Mouse (Mus musculus) kidney, embryonic 14.5 days (tissue): ENCODE data around the gene Hist1h4h. TPM values are rescaled to one million over a fixed set of nuclear protein-coding genes. Genes with fewer than 3 reads are reported as not detected.
A peak's percentile ranks its signal among the peaks of the same experiment; 100 is the strongest.
"Not testable (repeated sequence)": the region's sequence is repeated elsewhere in the genome, so short reads cannot be mapped to it uniquely, and the experiment has no call there.

Experiments
- ATAC-seq: fragments of 200-750 bp; cut with Nextera tagmentation; 2 replicates; pipeline ENCODE4 v1.8.0; 2017; ENCODE audit warnings: moderate number of reproducible peaks, mild to moderate bottlenecking, moderate TSS enrichment, moderate library complexity; ENCODE audit not compliant: low FRiP score, low TSS enrichment
- H3K27ac ChIP-seq: fragments of 300-500 bp; sonication (generic); 2 replicates; pipeline ENCODE4 v1.5.1; 2014; ENCODE audit warnings: low read depth, mild to moderate bottlenecking, low read length, moderate library complexity, mixed read lengths
- H3K27me3 ChIP-seq: fragments of 300-500 bp; sonication (generic); 2 replicates; pipeline ENCODE4 v1.6.1; 2014; ENCODE audit warnings: mild to moderate bottlenecking, low read length; ENCODE audit not compliant: control insufficient read depth, insufficient read depth
- H3K36me3 ChIP-seq: fragments of 300-500 bp; sonication (generic); 2 replicates; pipeline ENCODE4 v1.6.1; 2014; ENCODE audit warnings: low read length, mixed read lengths; ENCODE audit not compliant: control insufficient read depth, insufficient read depth
- H3K4me1 ChIP-seq: fragments of 300-500 bp; sonication (generic); 2 replicates; pipeline ENCODE4 v1.6.1; 2014; ENCODE audit warnings: low read length, mixed read lengths; ENCODE audit not compliant: control insufficient read depth, insufficient read depth
- H3K4me2 ChIP-seq: fragments of 300-500 bp; sonication (generic); replicated peaks from 2 replicates; pipeline ENCODE4 v1.6.1; 2014; ENCODE audit warnings: low read depth, mild to moderate bottlenecking, low read length
- H3K4me3 ChIP-seq: fragments of 300-500 bp; sonication (generic); 2 replicates; pipeline ENCODE4 v1.5.1; 2014; ENCODE audit warnings: mild to moderate bottlenecking, low read length
- H3K9ac ChIP-seq: fragments of 300-500 bp; sonication (generic); 2 replicates; pipeline ENCODE4 v1.6.1; 2014; ENCODE audit warnings: low read depth, mild to moderate bottlenecking, low read length, moderate library complexity
- H3K9me3 ChIP-seq: fragments of 300-500 bp; sonication (generic); 2 replicates; pipeline ENCODE4 v1.6.1; 2016; ENCODE audit warnings: low read length; ENCODE audit not compliant: control insufficient read depth
- WGBS: fragments of 180-500 bp; shearing (Covaris S2); extraction: QIAGEN DNeasy Blood & Tissue Kit; methylation state at CpG from one replicate; pipeline ENCODE4 v1.1.7; 2014; 5-methylcytosine and 5-hydroxymethylcytosine counted together
- polyA plus RNA-seq: library from polyadenylated mRNA; unstranded; fragments of >200 nt; fragmentation: Nextera tagmentation; extraction: Ambion mirVana; gene quantifications from 2 replicates; pipeline ENCODE4 v1.2.1, GENCODE M21; 2014

The Hist1h4h gene
- polyA plus RNA-seq, 1 experiment from 2014 or later, result 6.1 TPM

DNA sequence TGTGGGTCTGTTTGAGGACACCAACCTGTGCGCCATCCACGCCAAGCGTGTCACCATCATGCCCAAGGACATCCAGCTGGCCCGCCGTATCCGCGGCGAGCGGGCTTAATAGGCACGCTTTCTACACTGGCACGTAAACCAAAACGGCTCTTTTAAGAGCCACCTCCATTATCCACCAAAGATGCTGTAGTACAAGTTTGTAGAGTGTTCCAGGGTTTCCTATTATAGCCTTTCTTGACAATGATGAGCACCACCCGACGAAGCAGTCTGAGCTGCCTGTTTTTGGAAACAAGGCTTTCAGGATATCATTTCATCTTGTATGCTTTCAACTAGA lies 13.9 kb downstream of the Hist1h4h start:
- H3K27ac ChIP-seq, result peak overlapping the region; percentile 89; the same call in 1 of the 2 replicates
- H3K36me3 ChIP-seq, H3K9me3 ChIP-seq, ATAC-seq, H3K4me2 ChIP-seq, H3K27me3 ChIP-seq, H3K4me1 ChIP-seq: not testable (repeated sequence)
- peak overlapping the region; percentile 46 for H3K4me3 ChIP-seq
- peak overlapping the region; percentile 69; the same call in 1 of the 2 replicates for H3K9ac ChIP-seq
- 0% methylated on average over 11 of the region's 14 CpGs for WGBS

DNA sequence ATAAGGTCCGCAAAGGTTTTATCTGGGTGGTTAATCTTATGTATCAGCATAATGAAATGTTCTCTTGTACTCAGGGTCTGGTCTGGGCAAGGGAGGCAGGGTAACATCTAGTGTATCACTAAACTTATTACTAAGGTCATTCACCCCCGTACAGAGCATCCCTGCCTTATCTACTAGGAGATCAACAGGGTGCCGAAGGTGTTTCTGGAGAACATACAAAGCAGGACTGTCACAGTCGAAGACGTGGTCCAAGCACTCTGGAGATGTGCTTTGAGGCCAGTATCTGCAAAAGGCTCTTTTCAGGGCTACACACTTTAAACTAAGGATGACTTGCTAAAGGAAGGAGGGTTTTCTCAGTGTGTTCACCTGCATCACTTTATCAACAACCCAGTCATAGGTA lies 15.8 kb downstream of the Hist1h4h start:
- Histone ChIP-seq H3K4me2 (no peak overlapping the region), H3K9ac (no peak overlapping the region), H3K27ac (peak overlapping the region; percentile 32; the same call in 1 of the 2 replicates), H3K27me3 (no peaks in the 10 kb centered on the region), H3K9me3 (no peaks in the 10 kb centered on the region), H3K4me1 (peaks cover 2% of the 10 kb centered on the region; the same call in 1 of the 2 replicates), H3K4me3 (no peak overlapping the region), H3K36me3 (no peaks in the 10 kb centered on the region)
- no peak for ATAC-seq
- WGBS, result 71% methylated on average over 5 of the region's 5 CpGs

DNA sequence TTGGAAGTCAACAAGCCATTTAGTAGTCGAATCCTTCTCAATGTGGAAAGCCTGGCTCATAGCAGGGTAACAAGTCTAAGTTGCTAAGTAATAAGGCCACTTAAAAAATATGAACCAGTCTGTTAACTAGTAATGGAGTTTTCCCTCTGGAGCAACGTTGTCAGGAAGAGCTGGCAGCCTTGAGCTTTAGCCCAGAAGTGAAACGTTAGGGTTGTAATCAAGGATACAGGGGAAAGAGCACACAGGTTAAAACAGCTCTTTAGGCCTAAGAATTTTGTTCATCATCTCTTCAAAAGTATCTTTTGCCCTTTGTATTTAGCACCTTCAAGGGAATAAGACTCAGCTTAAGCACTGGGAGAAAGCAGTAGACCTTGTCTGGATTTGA lies 19.9 kb downstream of the Hist1h4h start:
- no peaks in the 10 kb centered on the region for H3K36me3 ChIP-seq
- H3K9ac ChIP-seq, result peak overlapping the region; percentile 55
- no peaks in the 10 kb centered on the region for H3K9me3 ChIP-seq
- peak overlapping the region; percentile 90 for H3K27ac ChIP-seq
- ATAC-seq, result no peak
- H3K27me3 ChIP-seq, result no peaks in the 10 kb centered on the region
- peak overlapping the region; percentile 55 for H3K4me2 ChIP-seq
- 2% methylated on average over 3 of the region's 3 CpGs for WGBS
- peak overlapping the region; percentile 42 for H3K4me3 ChIP-seq
- peaks cover 9% of the 10 kb centered on the region; the same call in 1 of the 2 replicates for H3K4me1 ChIP-seq

DNA sequence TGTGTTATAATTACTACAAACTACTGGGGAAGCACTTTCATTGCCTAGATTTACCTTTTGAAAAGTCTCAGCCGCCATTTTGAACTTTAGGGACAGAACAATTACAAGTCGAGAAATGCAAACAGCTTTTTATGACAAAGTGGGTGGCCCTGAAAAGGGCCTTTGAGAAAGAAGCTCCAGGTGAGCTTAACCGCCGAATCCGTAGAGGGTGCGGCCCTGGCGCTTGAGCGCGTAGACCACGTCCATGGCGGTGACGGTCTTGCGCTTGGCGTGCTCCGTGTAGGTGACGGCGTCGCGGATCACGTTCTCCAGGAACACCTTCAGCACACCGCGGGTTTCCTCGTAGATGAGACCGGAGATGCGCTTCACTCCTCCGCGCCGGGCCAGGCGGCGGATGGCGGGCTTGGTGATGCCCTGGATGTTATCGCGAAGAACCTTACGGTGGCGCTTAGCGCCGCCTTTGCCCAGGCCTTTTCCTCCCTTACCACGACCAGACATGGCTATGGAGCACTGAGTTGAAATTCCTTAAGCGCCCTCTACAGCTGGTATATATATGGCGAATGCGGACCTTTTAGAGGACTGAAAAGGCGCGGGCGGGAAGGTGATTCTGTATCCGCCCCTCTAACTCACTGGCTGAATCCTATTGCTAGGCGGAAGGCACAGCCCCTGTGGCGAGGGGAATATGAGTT lies 20.4 kb downstream of the Hist1h4h start, which contains the start of gene Hist1h4f:
Gene Hist1h4f (minus strand): TSS at position 503 of the 689 bp plus-strand sequence.
- not testable (repeated sequence) for H3K4me1 ChIP-seq, H3K36me3 ChIP-seq, H3K27me3 ChIP-seq, H3K9me3 ChIP-seq
- peak; percentile 88 for ATAC-seq
- under 1% methylated on average over 45 of the region's 47 CpGs for WGBS
- peak within 1 kb of the TSS; percentile 55 for H3K9ac ChIP-seq
- peak within 1 kb of the TSS; percentile 42 for H3K4me3 ChIP-seq
- H3K27ac ChIP-seq, result peak within 1 kb of the TSS; percentile 90
- peak within 1 kb of the TSS; percentile 55 for H3K4me2 ChIP-seq

DNA sequence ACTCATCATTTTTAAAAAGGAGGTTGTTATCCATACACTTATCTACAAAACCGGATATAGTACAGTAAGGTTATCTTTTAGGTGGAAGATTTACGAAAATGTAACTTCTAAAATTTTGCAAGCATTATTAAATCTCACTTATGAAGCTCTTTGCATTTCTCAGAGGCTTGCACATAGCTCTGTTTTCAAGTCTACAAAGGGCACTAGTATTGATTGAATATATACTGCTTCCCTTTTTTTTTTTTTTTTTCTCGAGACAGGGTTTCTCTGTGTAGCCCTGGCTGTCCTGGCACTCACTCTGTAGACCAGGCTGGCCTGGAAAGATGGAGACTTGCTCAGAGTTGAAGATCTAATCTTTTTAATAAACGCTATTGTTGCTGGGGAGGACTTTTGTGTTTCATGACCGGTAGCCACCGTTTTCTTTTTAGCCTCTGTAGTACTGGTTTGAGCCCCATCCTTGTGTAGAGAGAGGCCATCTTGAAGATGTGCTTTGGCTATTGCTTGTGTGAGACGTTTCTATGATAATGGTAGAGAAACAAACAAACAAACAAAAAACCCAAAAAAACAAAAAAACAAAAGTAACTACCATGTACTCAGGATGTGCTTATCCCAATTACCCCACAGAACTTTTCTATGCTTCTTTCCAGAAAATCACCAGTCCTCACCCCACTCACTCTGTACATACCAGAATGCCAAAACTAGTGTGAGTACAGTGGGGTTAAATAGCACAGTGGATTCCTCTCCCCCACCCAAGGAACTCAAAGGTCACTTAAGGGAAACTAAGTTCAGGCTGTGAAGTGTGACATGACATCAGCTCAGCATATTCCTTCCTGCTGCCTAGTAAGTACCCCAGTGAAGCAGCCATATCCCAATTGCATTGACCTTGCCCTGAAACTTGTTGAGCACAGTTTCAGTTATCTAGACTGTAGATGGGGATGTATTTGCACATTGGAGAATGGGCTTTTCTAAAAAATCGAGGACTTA lies 21.4 kb downstream of the Hist1h4h start:
- Histone ChIP-seq H3K9ac (peak overlapping the region; percentile 55; the same call in 1 of the 2 replicates), H3K4me1 (peaks cover 13% of the 10 kb centered on the region; the same call in 1 of the 2 replicates), H3K36me3 (no peaks in the 10 kb centered on the region), H3K4me3 (peak overlapping the region; percentile 42), H3K4me2 (peak overlapping the region; percentile 55), H3K9me3 (no peaks in the 10 kb centered on the region), H3K27ac (peak overlapping the region; percentile 90), H3K27me3 (no peaks in the 10 kb centered on the region)
- WGBS, result 54% methylated on average over 8 of the region's 8 CpGs
- ATAC-seq, result no peak

DNA sequence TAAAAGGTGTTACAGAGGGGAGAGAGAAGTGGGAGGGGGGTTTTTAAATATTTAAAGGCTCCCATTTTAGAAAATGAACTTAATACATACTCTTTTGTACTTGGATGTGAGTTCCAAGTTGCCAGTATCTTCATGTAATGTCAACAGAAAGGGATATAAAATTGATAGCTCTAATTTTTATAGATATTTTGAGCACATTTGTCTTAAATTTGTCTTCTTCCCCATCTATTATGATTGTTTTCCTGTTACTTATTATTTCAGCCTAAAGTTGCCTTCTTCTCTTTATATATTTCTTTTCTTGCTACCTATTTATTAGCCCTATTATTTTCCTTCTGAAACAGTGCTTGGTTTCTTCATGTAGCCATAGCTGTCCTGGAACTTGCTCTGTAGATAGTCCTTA lies 22.1 kb downstream of the Hist1h4h start, which contains the start of gene Hist1h1d:
Gene Hist1h1d (plus strand): TSS at position 301 of the 400 bp plus-strand sequence.
- no peaks in the 10 kb centered on the region for H3K36me3 ChIP-seq
- peak within 1 kb of the TSS; percentile 100 for H3K27ac ChIP-seq
- ATAC-seq, result no peak
- no peaks in the 10 kb centered on the region for H3K27me3 ChIP-seq
- H3K9me3 ChIP-seq, result no peaks in the 10 kb centered on the region
- H3K4me2 ChIP-seq, result peak within 1 kb of the TSS; percentile 55
- H3K4me1 ChIP-seq, result peaks cover 13% of the 10 kb centered on the region; the same call in 1 of the 2 replicates
- no peak within 1 kb of the TSS for H3K4me3 ChIP-seq
- peak within 1 kb of the TSS; percentile 55; the same call in 1 of the 2 replicates for H3K9ac ChIP-seq

DNA sequence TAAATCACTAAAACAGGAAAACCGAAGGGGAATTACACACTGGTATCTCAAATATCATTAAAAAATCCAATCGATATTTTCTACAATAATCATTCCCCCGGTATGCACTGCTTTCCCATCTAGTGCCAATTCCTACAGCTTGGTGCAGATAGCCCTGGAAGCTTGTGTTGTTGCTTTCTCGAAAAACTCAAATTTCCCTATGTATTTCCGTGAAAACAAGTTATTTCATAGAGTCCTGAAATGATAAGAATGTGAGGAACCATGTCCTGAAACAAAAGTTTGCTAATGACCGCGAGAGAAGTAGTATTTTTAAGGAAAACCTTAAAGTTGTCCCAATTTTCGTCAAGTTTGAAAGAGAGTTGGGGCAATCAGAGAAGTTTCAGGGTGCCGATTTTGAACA lies 23.5 kb downstream of the Hist1h4h start:
- H3K27ac ChIP-seq, result peak overlapping the region; percentile 100
- H3K36me3 ChIP-seq, result no peaks in the 10 kb centered on the region
- H3K9me3 ChIP-seq, result no peaks in the 10 kb centered on the region
- H3K4me1 ChIP-seq, result peaks cover 13% of the 10 kb centered on the region; the same call in 1 of the 2 replicates
- H3K4me3 ChIP-seq, result peak overlapping the region; percentile 68; the same call in 1 of the 2 replicates
- H3K9ac ChIP-seq, result peak overlapping the region; percentile 96
- 25% methylated on average over 9 of the region's 9 CpGs for WGBS
- no peak for ATAC-seq
- no peaks in the 10 kb centered on the region for H3K27me3 ChIP-seq
- H3K4me2 ChIP-seq, result peak overlapping the region; percentile 94

DNA sequence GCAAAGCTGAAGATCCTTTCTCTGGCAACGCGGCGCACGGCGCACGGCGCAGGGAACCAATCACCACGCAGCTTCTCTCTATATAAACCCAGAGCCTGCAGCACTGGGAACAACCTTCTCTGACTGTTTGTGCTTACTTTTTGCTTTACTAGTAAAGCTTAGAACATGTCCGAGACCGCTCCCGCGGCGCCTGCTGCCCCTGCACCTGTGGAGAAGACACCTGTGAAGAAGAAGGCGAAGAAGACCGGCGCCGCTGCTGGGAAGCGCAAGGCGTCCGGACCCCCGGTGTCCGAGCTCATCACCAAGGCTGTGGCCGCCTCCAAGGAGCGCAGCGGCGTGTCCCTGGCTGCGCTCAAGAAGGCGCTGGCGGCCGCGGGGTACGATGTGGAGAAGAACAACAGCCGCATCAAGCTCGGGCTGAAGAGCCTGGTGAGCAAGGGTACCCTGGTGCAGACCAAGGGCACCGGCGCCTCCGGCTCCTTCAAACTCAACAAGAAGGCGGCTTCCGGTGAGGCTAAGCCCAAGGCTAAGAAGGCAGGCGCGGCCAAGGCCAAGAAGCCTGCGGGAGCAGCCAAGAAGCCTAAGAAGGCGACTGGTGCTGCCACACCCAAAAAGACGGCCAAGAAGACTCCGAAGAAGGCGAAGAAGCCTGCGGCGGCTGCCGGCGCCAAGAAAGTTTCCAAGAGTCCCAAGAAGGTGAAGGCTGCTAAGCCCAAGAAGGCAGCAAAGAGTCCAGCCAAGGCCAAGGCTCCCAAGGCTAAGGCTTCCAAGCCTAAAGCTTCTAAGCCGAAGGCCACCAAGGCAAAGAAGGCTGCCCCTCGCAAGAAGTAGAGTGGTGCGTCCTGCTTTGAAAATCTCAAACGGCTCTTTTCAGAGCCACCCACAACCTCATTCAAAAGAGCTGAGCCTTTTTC lies 24.3 kb downstream of the Hist1h4h start:
- Histone ChIP-seq H3K27ac (peak overlapping the region; percentile 100), H3K4me3 (peak overlapping the region; percentile 68), H3K9ac (peak overlapping the region; percentile 96), H3K27me3 (no peaks in the 10 kb centered on the region), H3K4me1 (peaks cover 13% of the 10 kb centered on the region; the same call in 1 of the 2 replicates), H3K9me3 (no peaks in the 10 kb centered on the region), H3K36me3 (no peaks in the 10 kb centered on the region), H3K4me2 (peak overlapping the region; percentile 94)
- peak; percentile 94 for ATAC-seq
- under 1% methylated on average over 54 of the region's 54 CpGs for WGBS
